Mouse (Mus musculus): ENCODE measurements around the gene Tex2. TPM values are rescaled to one million over a fixed set of nuclear protein-coding genes. Genes with fewer than 3 reads are reported as not detected.
"Not testable (repeated sequence)": the region's sequence is repeated elsewhere in the genome, so short reads cannot be mapped to it uniquely, and the experiment has no call there.

Tex2 gene
- polyA plus RNA-seq, 1 experiment from 2014 or later, result 10.9 TPM

- no peak overlapping the region for H3K9ac ChIP-seq
- peaks cover 13% of the 10 kb centered on the region for H3K4me1 ChIP-seq
- H3K27me3 ChIP-seq, result no peaks in the 10 kb centered on the region
- no peak overlapping the region for H3K4me2 ChIP-seq
- H3K27ac ChIP-seq, result no peak overlapping the region
- H3K4me3 ChIP-seq, result no peak overlapping the region
- H3K9me3 ChIP-seq, result no peaks in the 10 kb centered on the region
- ATAC-seq (ENCODE audit: insufficient number of reproducible peaks, low FRiP score, low TSS enrichment, low read depth), result no peak
- 15% methylated on average over 5 of the region's 5 CpGs for WGBS
- H3K36me3 ChIP-seq, result no peaks in the 10 kb centered on the region
Measured at GRCm38 (mm10) chr11:106639356-106639692, 26.1 kb upstream of the Tex2 start.

- Histone ChIP-seq H3K9ac (no peak overlapping the region), H3K4me2 (no peak overlapping the region), H3K4me1 (peaks cover 13% of the 10 kb centered on the region), H3K27me3 (no peaks in the 10 kb centered on the region), H3K36me3 (no peaks in the 10 kb centered on the region), H3K27ac (no peak overlapping the region), H3K9me3 (no peaks in the 10 kb centered on the region), H3K4me3 (no peak overlapping the region)
- ATAC-seq (ENCODE audit: insufficient number of reproducible peaks, low FRiP score, low TSS enrichment, low read depth), result no peak
- 38% methylated on average over 9 of the region's 9 CpGs for WGBS
Measured at GRCm38 (mm10) chr11:106638551-106639355, 25.5 kb upstream of the Tex2 start.

- no peak overlapping the region for H3K9ac ChIP-seq
- no peaks in the 10 kb centered on the region for H3K36me3 ChIP-seq
- ATAC-seq (ENCODE audit: insufficient number of reproducible peaks, low FRiP score, low TSS enrichment, low read depth), result peak; percentile 45; the same call in 1 of the 2 replicates
- WGBS, result 28% methylated on average over 7 of the region's 7 CpGs
- H3K27ac ChIP-seq, result no peak overlapping the region; the same call in 1 of the 2 replicates
- peaks cover 13% of the 10 kb centered on the region for H3K4me1 ChIP-seq
- H3K27me3 ChIP-seq, result no peaks in the 10 kb centered on the region
- no peaks in the 10 kb centered on the region for H3K9me3 ChIP-seq
- no peak overlapping the region for H3K4me3 ChIP-seq
- no peak overlapping the region for H3K4me2 ChIP-seq
Measured at GRCm38 (mm10) chr11:106637754-106638153, 24.5 kb upstream of the Tex2 start.

GRCm38 (mm10) chr11:106635946-106636345, 22.7 kb upstream of the Tex2 start:
- ATAC-seq (ENCODE audit: insufficient number of reproducible peaks, low FRiP score, low TSS enrichment, low read depth), result no peak
- Histone ChIP-seq H3K36me3 (no peaks in the 10 kb centered on the region), H3K9me3 (no peaks in the 10 kb centered on the region), H3K4me3 (no peak overlapping the region), H3K4me1 (peaks cover 13% of the 10 kb centered on the region), H3K9ac (no peak overlapping the region), H3K27ac (no peak overlapping the region), H3K4me2 (no peak overlapping the region), H3K27me3 (no peaks in the 10 kb centered on the region)
- 47% methylated on average over 2 of the region's 2 CpGs for WGBS

GRCm38 (mm10) chr11:106634175-106634574, 21.0 kb upstream of the Tex2 start:
- not testable (repeated sequence) for H3K9me3 ChIP-seq; H3K4me3 ChIP-seq; H3K27me3 ChIP-seq; H3K36me3 ChIP-seq; H3K9ac ChIP-seq; H3K27ac ChIP-seq; ATAC-seq (ENCODE audit: insufficient number of reproducible peaks, low FRiP score, low TSS enrichment, low read depth); H3K4me1 ChIP-seq; H3K4me2 ChIP-seq
- WGBS, result 88% methylated on average over 3 of the region's 3 CpGs

GRCm38 (mm10) chr11:106633456-106633855, 20.2 kb upstream of the Tex2 start:
- WGBS, result 89% methylated on average over 2 of the region's 2 CpGs
- no peaks in the 10 kb centered on the region for H3K27me3 ChIP-seq
- ATAC-seq (ENCODE audit: insufficient number of reproducible peaks, low FRiP score, low TSS enrichment, low read depth), result no peak
- no peak overlapping the region for H3K4me2 ChIP-seq
- no peaks in the 10 kb centered on the region for H3K4me1 ChIP-seq
- no peak overlapping the region for H3K27ac ChIP-seq
- no peak overlapping the region for H3K4me3 ChIP-seq
- no peaks in the 10 kb centered on the region for H3K36me3 ChIP-seq
- H3K9me3 ChIP-seq, result no peaks in the 10 kb centered on the region
- H3K9ac ChIP-seq, result no peak overlapping the region

GRCm38 (mm10) chr11:106627692-106628091, 14.5 kb upstream of the Tex2 start:
- H3K27me3 ChIP-seq, result no peaks in the 10 kb centered on the region
- no peak for ATAC-seq (ENCODE audit: insufficient number of reproducible peaks, low FRiP score, low TSS enrichment, low read depth)
- WGBS, result 18% methylated on average over 6 of the region's 6 CpGs

GRCm38 (mm10) chr11:106625577-106625976, 12.4 kb upstream of the Tex2 start:
- 54% methylated on average over 3 of the region's 3 CpGs for WGBS

More at GRCm38 (mm10) chr11:106627692-106628091, 14.5 kb upstream of the Tex2 start:
- no peaks in the 10 kb centered on the region for H3K36me3 ChIP-seq
- H3K9me3 ChIP-seq, result no peaks in the 10 kb centered on the region
- no peak overlapping the region for H3K4me3 ChIP-seq
- no peak overlapping the region for H3K4me2 ChIP-seq
- no peak overlapping the region for H3K27ac ChIP-seq
- H3K9ac ChIP-seq, result no peak overlapping the region
- no peaks in the 10 kb centered on the region for H3K4me1 ChIP-seq

GRCm38 (mm10) chr11:106623629-106624028, 10.4 kb upstream of the Tex2 start:
- Histone ChIP-seq H3K4me1 (no peaks in the 10 kb centered on the region; the same call in 1 of the 2 replicates), H3K27ac (no peak overlapping the region), H3K9ac (no peak overlapping the region), H3K36me3 (no peaks in the 10 kb centered on the region), H3K27me3 (no peaks in the 10 kb centered on the region), H3K4me3 (no peak overlapping the region), H3K4me2 (no peak overlapping the region), H3K9me3 (no peaks in the 10 kb centered on the region)
- no peak for ATAC-seq (ENCODE audit: insufficient number of reproducible peaks, low FRiP score, low TSS enrichment, low read depth)
- WGBS, result 84% methylated on average over 2 of the region's 2 CpGs

More at GRCm38 (mm10) chr11:106625577-106625976, 12.4 kb upstream of the Tex2 start:
- Histone ChIP-seq H3K4me3 (no peak overlapping the region), H3K9ac (no peak overlapping the region), H3K4me2 (no peak overlapping the region), H3K9me3 (no peaks in the 10 kb centered on the region), H3K36me3 (no peaks in the 10 kb centered on the region), H3K27me3 (no peaks in the 10 kb centered on the region), H3K27ac (no peak overlapping the region), H3K4me1 (no peaks in the 10 kb centered on the region; the same call in 1 of the 2 replicates)
- ATAC-seq (ENCODE audit: insufficient number of reproducible peaks, low FRiP score, low TSS enrichment, low read depth), result no peak

GRCm38 (mm10) chr11:106622056-106622455, 8.8 kb upstream of the Tex2 start:
- 85% methylated on average over 8 of the region's 8 CpGs for whole genome bisulfite sequencing
- Histone ChIP-seq H3K9ac (no peak overlapping the region), H3K36me3 (no peaks in the 10 kb centered on the region), H3K27me3 (no peaks in the 10 kb centered on the region), H3K4me3 (no peak overlapping the region), H3K27ac (no peak overlapping the region), H3K4me2 (no peak overlapping the region), H3K9me3 (no peaks in the 10 kb centered on the region), H3K4me1 (no peaks in the 10 kb centered on the region; the same call in 1 of the 2 replicates)
- no peak for ATAC-seq (ENCODE audit: insufficient number of reproducible peaks, low FRiP score, low TSS enrichment, low read depth)

GRCm38 (mm10) chr11:106618768-106619167, 5.5 kb upstream of the Tex2 start:
- H3K27me3 ChIP-seq; H3K36me3 ChIP-seq; H3K27ac ChIP-seq; H3K9me3 ChIP-seq; ATAC-seq (ENCODE audit: insufficient number of reproducible peaks, low FRiP score, low TSS enrichment, low read depth); H3K4me1 ChIP-seq; H3K4me2 ChIP-seq; H3K4me3 ChIP-seq; H3K9ac ChIP-seq: not testable (repeated sequence)
- WGBS, result 83% methylated on average over 4 of the region's 4 CpGs

- Histone ChIP-seq H3K36me3 (no peaks in the 10 kb centered on the region), H3K4me1 (peaks cover 4% of the 10 kb centered on the region), H3K4me3 (no peak overlapping the region), H3K27ac (no peak overlapping the region), H3K9me3 (no peaks in the 10 kb centered on the region), H3K9ac (no peak overlapping the region), H3K27me3 (no peaks in the 10 kb centered on the region), H3K4me2 (no peak overlapping the region)
- 83% methylated on average over 13 of the region's 13 CpGs for WGBS
- no peak for ATAC-seq (ENCODE audit: insufficient number of reproducible peaks, low FRiP score, low TSS enrichment, low read depth)
Measured at GRCm38 (mm10) chr11:106617821-106618580, 4.8 kb upstream of the Tex2 start.

Data from limb, embryonic 15.5 days (tissue).